Mouse (Mus musculus) inflammation-experienced regulatory T-cells (primary cell): ENCODE measurements around the gene Wdr18. TPM values are rescaled to one million over a fixed set of nuclear protein-coding genes. Genes with fewer than 3 reads are reported as not detected.

Source experiments
- polyA plus RNA-seq, 2 experiments: library from polyadenylated mRNA; unstranded; fragments of 100-300 nt; shearing (Covaris generic); gene quantifications; one replicate each; pipeline ENCODE4 v1.2.1; 2017

Gene Wdr18
- polyA plus RNA-seq, result 10 to 100 TPM; 63.3 to 64.9 TPM

GRCm38 (mm10) chr10:79959847-79960601, at the start of gene Wdr18:
Gene Wdr18 (plus strand): TSS chr10:79960152.

GRCm38 (mm10) chr10:79910556-79910955, 49.4 kb upstream of the Wdr18 start, which contains the start of gene Gm26602:
Gene Gm26602 (plus strand): TSS chr10:79910856.

GRCm38 (mm10) chr10:79916808-79917531, 43.0 kb upstream of the Wdr18 start, which contains the start of gene Kiss1r:
Gene Kiss1r (plus strand): TSS chr10:79916971.

GRCm38 (mm10) chr10:79920958-79921535, 38.9 kb upstream of the Wdr18 start, which contains the start of gene R3hdm4:
Gene R3hdm4 (minus strand): TSS chr10:79921208.

GRCm38 (mm10) chr10:79926491-79927323, 33.2 kb upstream of the Wdr18 start, which contains the start of gene Arid3a:
Gene Arid3a (plus strand): TSS chr10:79927043.

GRCm38 (mm10) chr10:79970415-79971182, 10.6 kb downstream of the Wdr18 start, which contains the start of gene Grin3b:
Gene Grin3b (plus strand): TSS chr10:79970715.

GRCm38 (mm10) chr10:79984195-79984816, 24.4 kb downstream of the Wdr18 start, which contains the start of gene Tmem259:
Gene Tmem259 (minus strand): TSS chr10:79984330.

GRCm38 (mm10) chr10:79988506-79989271, 28.7 kb downstream of the Wdr18 start, which contains the start of gene Cnn2:
Gene Cnn2 (plus strand): TSS chr10:79988584.

GRCm38 (mm10) chr10:79996272-79997033, 36.5 kb downstream of the Wdr18 start, which contains the start of gene Abca7:
Gene Abca7 (plus strand): TSS chr10:79996494.

GRCm38 (mm10) chr10:80016511-80016910, 56.6 kb downstream of the Wdr18 start, which contains the start of gene Arhgap45:
Gene Arhgap45 (plus strand): TSS chr10:80016653.

Other genes with a start within 250 kb of the Wdr18 start
- under 1 TPM in 1 of 2 experiments, not detected in 1; 0.13 TPM for gene Hcn2, start 243.5 kb upstream of the Wdr18 start, polyA plus RNA-seq
- 10 to 100 TPM; 41.3 to 47.1 TPM for gene Polrmt, start 213.6 kb upstream of the Wdr18 start, polyA plus RNA-seq
- gene Fgf22, start 205.1 kb upstream of the Wdr18 start, polyA plus RNA-seq, result under 1 TPM; 0.12 to 0.55 TPM
- gene Rnf126, start 193.2 kb upstream of the Wdr18 start, polyA plus RNA-seq, result 10 to 100 TPM; 47.4 to 52.3 TPM
- gene Fstl3, start 182.9 kb upstream of the Wdr18 start, polyA plus RNA-seq, result under 1 TPM; 0.13 to 0.51 TPM
- not detected for gene Prss57, start 169.2 kb upstream of the Wdr18 start, polyA plus RNA-seq
- gene Palm, start 166.6 kb upstream of the Wdr18 start, polyA plus RNA-seq, result 1 to 10 TPM in 1 of 2 experiments, under 1 TPM in 1; 0.76 to 4.9 TPM
- gene Misp, start 139.2 kb upstream of the Wdr18 start, polyA plus RNA-seq, result 1 to 10 TPM in 1 of 2 experiments, not detected in 1; 2.1 TPM
- gene Ptbp1, start 105.7 kb upstream of the Wdr18 start, polyA plus RNA-seq, result 100 to 1,000 TPM; 239 to 286 TPM
- under 1 TPM in 1 of 2 experiments, not detected in 1; 0.34 TPM for gene Prtn3, start 85.7 kb upstream of the Wdr18 start, polyA plus RNA-seq
- gene Plppr3, start 85.5 kb upstream of the Wdr18 start, polyA plus RNA-seq, result 1 to 10 TPM; 2.7 to 4.4 TPM
- gene Elane, start 73.9 kb upstream of the Wdr18 start, polyA plus RNA-seq, result not detected
- gene Cfd, start 69.3 kb upstream of the Wdr18 start, polyA plus RNA-seq, result not detected
- gene Med16, start 51.2 kb upstream of the Wdr18 start, polyA plus RNA-seq, result 10 to 100 TPM; 30.5 to 30.7 TPM
- gene Gm26602, start 49.3 kb upstream of the Wdr18 start, polyA plus RNA-seq, result 10 to 100 TPM; 10.9 to 15.4 TPM
- gene Kiss1r, start 43.2 kb upstream of the Wdr18 start, polyA plus RNA-seq, result under 1 TPM; 0.09 to 0.57 TPM
- gene R3hdm4, start 38.9 kb upstream of the Wdr18 start, polyA plus RNA-seq, result 100 to 1,000 TPM; 160 to 181 TPM
- 1 to 10 TPM; 6.9 to 8.9 TPM for gene Arid3a, start 33.1 kb upstream of the Wdr18 start, polyA plus RNA-seq
- gene Grin3b, start 10.6 kb downstream of the Wdr18 start, polyA plus RNA-seq, result under 1 TPM; 0.10 to 0.83 TPM
- 10 to 100 TPM; 22.6 to 30.0 TPM for gene Tmem259, start 24.2 kb downstream of the Wdr18 start, polyA plus RNA-seq
- 100 to 1,000 TPM; 843 to 967 TPM for gene Cnn2, start 28.4 kb downstream of the Wdr18 start, polyA plus RNA-seq
- gene Abca7, start 36.3 kb downstream of the Wdr18 start, polyA plus RNA-seq, result 10 to 100 TPM; 49.6 to 55.9 TPM
- gene Arhgap45, start 56.5 kb downstream of the Wdr18 start, polyA plus RNA-seq, result 100 to 1,000 TPM; 728 to 884 TPM
- gene Polr2e, start 79.6 kb downstream of the Wdr18 start, polyA plus RNA-seq, result 100 to 1,000 TPM; 196 TPM
- 100 to 1,000 TPM; 386 to 437 TPM for gene Gpx4, start 87.0 kb downstream of the Wdr18 start, polyA plus RNA-seq
- gene Sbno2, start 145.4 kb downstream of the Wdr18 start, polyA plus RNA-seq, result 10 to 100 TPM; 60.6 to 60.7 TPM
- 10 to 100 TPM; 27.4 to 49.1 TPM for gene Stk11, start 155.7 kb downstream of the Wdr18 start, polyA plus RNA-seq
- gene Atp5d, start 178.5 kb downstream of the Wdr18 start, polyA plus RNA-seq, result 100 to 1,000 TPM; 349 to 389 TPM
- 1 to 10 TPM; 2.3 to 2.4 TPM for gene Cbarp, start 180.7 kb downstream of the Wdr18 start, polyA plus RNA-seq
- 1 to 10 TPM; 5.0 to 9.6 TPM for gene Midn, start 188.1 kb downstream of the Wdr18 start, polyA plus RNA-seq
- 100 to 1,000 TPM; 177 to 200 TPM for gene Cirbp, start 205.8 kb downstream of the Wdr18 start, polyA plus RNA-seq
- gene 1600002K03Rik, start 212.8 kb downstream of the Wdr18 start, polyA plus RNA-seq, result 10 to 100 TPM; 21.4 to 25.0 TPM
- under 1 TPM; 0.27 to 0.99 TPM for gene Efna2, start 219.3 kb downstream of the Wdr18 start, polyA plus RNA-seq